In genomic region chr3:75929926-75930548, GRCm38 (mm10) we compare ENCODE assay signal across 14 mouse cellular contexts. TPM values are rescaled to one million over a fixed set of nuclear protein-coding genes. Genes with fewer than 3 reads are reported as not detected.
DNase-seq lines count a peak whose midpoint lies in the region; ATAC-seq and TF ChIP-seq lines count a peak whose summit lies in the region.
"Had no signal": no experiment of that assay in that cellular context is flagged by ENCODE, and none has a peak within 500 bp of the region (broad histone marks: within the 10 kb centered on the region; RNA-seq: fewer than 3 reads in every experiment).

No protein-coding gene starts in this region.

- TF ChIP-seq RAD21 in CH12.LX (IDR thresholded peaks at IDR 0.05; ENCODE audit: low read depth, low read length): no peak

- H3K4me1 ChIP-seq in CH12.LX (ENCODE audit: control insufficient read depth in 1 of 2, insufficient read depth in 2 of 2): no peaks in the 10 kb centered on the region
- H3K4me1 ChIP-seq in forebrain, embryonic 15.5 days: no peaks in the 10 kb centered on the region
- no peaks in the 10 kb centered on the region for H3K4me1 ChIP-seq in hindbrain, embryonic 16.5 days (ENCODE audit: control insufficient read depth, insufficient read depth, low read depth, low read length)

- H3K79me2 ChIP-seq in CH12.LX (replicated peaks; ENCODE audit: control insufficient read depth, extremely low read depth, insufficient read depth, poor library complexity, severe bottlenecking): no peaks in the 10 kb centered on the region

- TF ChIP-seq CTCF in left cerebral cortex, adult 2 months (IDR thresholded peaks at IDR 0.05): no peak
- TF ChIP-seq CTCF in CH12.LX (conservative IDR thresholded peaks at IDR 0.05 in 1 of 2, IDR thresholded peaks at IDR 0.05 in 1 of 2; ENCODE audit: low read depth in 2 of 2, low read length in 2 of 2): no peak

- peak; percentile 3 to 6 for DNase-seq in left cerebral cortex, adult 18-20 months (ENCODE audit: low spot score in 2 of 2)
- no peak for DNase-seq in left cerebral cortex, adult 2 months (ENCODE audit: extremely low spot score in 1 of 2, low spot score in 2 of 2)
- peak; percentile 7 for DNase-seq in CH12.LX (ENCODE audit: extremely low read depth)
- DNase-seq in adrenal gland, postnatal 36 days: peak; percentile 72 to 75
- DNase-seq: cerebellum, adult 11 months; gastrocnemius, postnatal 25 days; kidney, adult 2 months; lung, adult 18-20 months; lung, postnatal 4 days had no signal

- 95% methylated on average over 7 of the region's 7 CpGs for WGBS in forebrain, embryonic 15.5 days
- 94% methylated on average over 7 of the region's 7 CpGs for WGBS in hindbrain, embryonic 16.5 days

- intact Hi-C loops in left cerebral cortex, adult 2 months (cut with DNase I): no loop called here

- no peaks in the 10 kb centered on the region for H3K27me3 ChIP-seq in CH12.LX (replicated peaks)
- no peaks in the 10 kb centered on the region for H3K27me3 ChIP-seq in forebrain, embryonic 15.5 days
- no peaks in the 10 kb centered on the region for H3K27me3 ChIP-seq in hindbrain, embryonic 16.5 days (replicated peaks; ENCODE audit: control insufficient read depth, insufficient read depth, low read length)

- TF ChIP-seq EP300 in CH12.LX (IDR thresholded peaks at IDR 0.05; ENCODE audit: low read length): no peak

- no peak overlapping the region for H3K27ac ChIP-seq in left cerebral cortex, adult 2 months
- H3K27ac ChIP-seq in CH12.LX (ENCODE audit: insufficient read depth, low read depth): no peak overlapping the region
- no peak overlapping the region for H3K27ac ChIP-seq in forebrain, embryonic 15.5 days (replicated peaks)
- H3K27ac ChIP-seq in hindbrain, embryonic 16.5 days (ENCODE audit: low read depth, low read length): no peak overlapping the region

- H3K9ac ChIP-seq in CH12.LX (ENCODE audit: insufficient read depth, low read depth): no peak overlapping the region
- H3K9ac ChIP-seq in forebrain, embryonic 15.5 days (replicated peaks): no peak overlapping the region
- H3K9ac ChIP-seq in hindbrain, embryonic 16.5 days (ENCODE audit: low read depth, low read length): no peak overlapping the region

- dilution Hi-C loops in CH12.LX (cut with MboI; ENCODE audit: extremely low pct_ligation_motif_present, extremely low pct_unique_long_range_greater_than_20kb, low sequenced_read_pairs): no loop called here

- H3K4me3 ChIP-seq in left cerebral cortex, adult 2 months: no peak overlapping the region
- H3K4me3 ChIP-seq in CH12.LX (replicated peaks in 1 of 3; ENCODE audit: low read depth in 2 of 3, low read length in 2 of 3, poor library complexity in 1 of 3): no peak overlapping the region
- no peak overlapping the region for H3K4me3 ChIP-seq in forebrain, embryonic 15.5 days
- no peak overlapping the region for H3K4me3 ChIP-seq in hindbrain, embryonic 16.5 days (ENCODE audit: low read length)

- in situ Hi-C loops in CH12.LX (cut with MboI; ENCODE audit: low pct_ligation_motif_present, low pct_unique_long_range_greater_than_20kb, low sequenced_read_pairs): no loop called here

- no peak overlapping the region for H3K4me2 ChIP-seq in CH12.LX (ENCODE audit: insufficient read depth, low read depth, poor library complexity, severe bottlenecking)
- no peak overlapping the region for H3K4me2 ChIP-seq in forebrain, embryonic 15.5 days (replicated peaks)
- no peak overlapping the region for H3K4me2 ChIP-seq in hindbrain, embryonic 16.5 days (ENCODE audit: low read length)

- 0 out of 2 replicates have a peak, but pooled peaks have one; percentile 55 for ATAC-seq in megakaryocyte-erythroid progenitor cell, adult 5-6 weeks (replicated peaks; ENCODE audit: low FRiP score, low TSS enrichment, poor library complexity, severe bottlenecking)
- no peak for ATAC-seq in forebrain, embryonic 15.5 days (replicated peaks)
- ATAC-seq in hindbrain, embryonic 16.5 days: no peak
- no peak for ATAC-seq in erythroblast, adult 5-6 weeks (replicated peaks; ENCODE audit: low FRiP score, poor library complexity, severe bottlenecking)
- ATAC-seq: forebrain, embryonic 16.5 days had no signal

- no peak for TF ChIP-seq POLR2A in CH12.LX (IDR thresholded peaks at IDR 0.05; ENCODE audit: low read depth, low read length)

- no peaks in the 10 kb centered on the region for H3K9me3 ChIP-seq in CH12.LX (replicated peaks; ENCODE audit: low read length)
- H3K9me3 ChIP-seq in forebrain, embryonic 15.5 days: no peaks in the 10 kb centered on the region
- H3K9me3 ChIP-seq in hindbrain, embryonic 16.5 days (ENCODE audit: control insufficient read depth, low read length): no peaks in the 10 kb centered on the region

- no peaks in the 10 kb centered on the region for H3K36me3 ChIP-seq in CH12.LX (replicated peaks in 1 of 2; ENCODE audit: control insufficient read depth in 1 of 2, insufficient read depth in 1 of 2, low read length in 1 of 2)
- no peaks in the 10 kb centered on the region for H3K36me3 ChIP-seq in forebrain, embryonic 15.5 days
- H3K36me3 ChIP-seq in hindbrain, embryonic 16.5 days (ENCODE audit: control insufficient read depth, insufficient read depth, low read length): no peaks in the 10 kb centered on the region

TF ChIP-seq in CH12.LX, 34 proteins besides CTCF, POLR2A, EP300 and RAD21:
- TF ChIP-seq NELFE (IDR thresholded peaks at IDR 0.05; ENCODE audit: low read depth, low read length) (no peak), GABPA (IDR thresholded peaks at IDR 0.05; ENCODE audit: insufficient replicate concordance, low read depth, low read length) (no peak), MEF2A (IDR thresholded peaks at IDR 0.05; ENCODE audit: borderline replicate concordance, low read depth, low read length) (no peak), MAZ (IDR thresholded peaks at IDR 0.05; ENCODE audit: low read depth, low read length) (no peak), UBTF (IDR thresholded peaks at IDR 0.05; ENCODE audit: low read depth, low read length) (no peak), POLR2AphosphoS2 (IDR thresholded peaks at IDR 0.05; ENCODE audit: low read depth, low read length) (no peak), ZMIZ1 (IDR thresholded peaks at IDR 0.05; ENCODE audit: low read depth, low read length) (no peak), ZKSCAN1 (IDR thresholded peaks at IDR 0.05; ENCODE audit: borderline replicate concordance, low read depth, low read length) (no peak), KAT2A (IDR thresholded peaks at IDR 0.05; ENCODE audit: insufficient replicate concordance, low read length) (no peak), SIN3A (IDR thresholded peaks at IDR 0.05; ENCODE audit: low read length) (no peak), TBP (conservative IDR thresholded peaks at IDR 0.05; ENCODE audit: low read depth, low read length) (no peak)

RNA-seq across cellular contexts. Expression of gene Golim4, which starts 26.7 kb away (rescaled TPM):
- 10 to 100 TPM; 19.6 to 26.7 TPM for total RNA-seq in left cerebral cortex, adult 18-20 months (2021)
- 10 to 100 TPM; 19.4 to 24.4 TPM for total RNA-seq in left cerebral cortex, adult 2 months (2021)
- total RNA-seq in CH12.LX (2012; rRNA removed) (0.04 and 0.21 TPM in 2 replicates), CH12.LX (2014; rRNA removed) (0.19 TPM in 1 of 2 replicates, not detected in the other)
- polyA plus RNA-seq in CH12.LX (2012; ENCODE audit: insufficient read length, low read depth): 0.16 and 0.23 TPM in 2 replicates
- total RNA-seq in adrenal gland, postnatal 36 days (2021): 100 to 1,000 TPM in 1 of 2 experiments, 10 to 100 TPM in 1; 49.6 to 104 TPM
- total RNA-seq in megakaryocyte-erythroid progenitor cell, adult 5-6 weeks (2014; fragmentation: Nextera tagmentation): 35.9 and 65.4 TPM in 2 replicates
- total RNA-seq in megakaryocyte-erythroid progenitor cell, adult 5-6 weeks (2017): 39.5 and 47.3 TPM in 2 replicates
- polyA plus RNA-seq in forebrain, embryonic 15.5 days (2015; fragmentation: Nextera tagmentation; extraction: Ambion mirVana): 31.5 and 34.8 TPM in 2 replicates
- 20.5 and 23.7 TPM in 2 replicates for polyA plus RNA-seq in hindbrain, embryonic 16.5 days (2015; fragmentation: Nextera tagmentation; extraction: Ambion mirVana)
- 23.6 and 31.7 TPM in 2 replicates for total RNA-seq in erythroblast, adult 5-6 weeks (2015; ENCODE audit: low replicate concordance)
- 53.1 and 57.7 TPM in 2 replicates for total RNA-seq in erythroblast, adult 5-6 weeks (2017; ENCODE audit: low replicate concordance)

Comparison
In these comparisons a context has a peak if more than half of its experiments do, and no peak if none do; other contexts are left out.
1. DNase-seq: peak in left cerebral cortex, adult 18-20 months (2 of 2), CH12.LX (single experiment) and adrenal gland, postnatal 36 days (2 of 2); none in left cerebral cortex, adult 2 months (0 of 2).
2. RNA of gene Golim4, which starts 26.7 kb away (total RNA-seq): 49.6 to 104 TPM in adrenal gland, postnatal 36 days, 35.9 to 65.4 TPM in megakaryocyte-erythroid progenitor cell, adult 5-6 weeks, 23.6 to 57.7 TPM in erythroblast, adult 5-6 weeks, 19.6 to 26.7 TPM in left cerebral cortex, adult 18-20 months and 19.4 to 24.4 TPM in left cerebral cortex, adult 2 months; 0.04 to 0.21 TPM in CH12.LX; every median in the first group is over 10 times any median in the second.